Mouse (Mus musculus): Measurements from ENCODE around the gene Olfr789.

Olfr789 gene

GRCm38 (mm10) chr10:129484452-129484851, at the start of gene Olfr789:
Gene Olfr789 (plus strand): TSS chr10:129484752.
- DNase-seq: no peak

- DNase-seq: no peak
Observed at GRCm38 (mm10) chr10:129461562-129461961, 23.0 kb upstream of the Olfr789 start, which contains the start of gene Olfr787. Gene Olfr787 (plus strand): TSS chr10:129461862.

- DNase-seq: no peak
Observed at GRCm38 (mm10) chr10:129470698-129471097, 13.9 kb upstream of the Olfr789 start, which contains the start of gene Olfr788. Gene Olfr788 (plus strand): TSS chr10:129470998.

GRCm38 (mm10) chr10:129473256-129473655, 11.3 kb upstream of the Olfr789 start:
- DNase-seq: no peak

- DNase-seq: no peak
Observed at GRCm38 (mm10) chr10:129473723-129474122, 10.8 kb upstream of the Olfr789 start.

GRCm38 (mm10) chr10:129490101-129490500, 5.5 kb downstream of the Olfr789 start:
- DNase-seq: no peak

- no peak for DNase-seq
Observed at GRCm38 (mm10) chr10:129498192-129498591, 13.6 kb downstream of the Olfr789 start, which contains the start of gene Olfr790. Gene Olfr790 (plus strand): TSS chr10:129498492.

GRCm38 (mm10) chr10:129521492-129521891, 36.9 kb downstream of the Olfr789 start, which contains the start of gene Olfr791:
Gene Olfr791 (plus strand): TSS chr10:129521792.
- DNase-seq: no peak

GRCm38 (mm10) chr10:129538862-129539261, 54.3 kb downstream of the Olfr789 start, which contains the start of gene Olfr792:
Gene Olfr792 (plus strand): TSS chr10:129539162.
- DNase-seq: no peak
